Mouse (Mus musculus): ENCODE measurements around the gene Siah1a.

- no peak for TF ChIP-seq POLR2A (IDR thresholded peaks at IDR 0.05; ENCODE audit: insufficient read depth, low read depth, low read length)
- no peak for TF ChIP-seq EP300 (IDR thresholded peaks at IDR 0.05; ENCODE audit: insufficient read depth, low read depth, low read length)
- TF ChIP-seq CTCF (IDR thresholded peaks at IDR 0.05): peak; percentile 50
Observed at GRCm38 (mm10) chr8:86720756-86721459, 24.8 kb downstream of the Siah1a start.

Data from heart, adult 2 months (tissue).